Mouse (Mus musculus) mature B cell (primary cell): Measurements from ENCODE around the gene Vmn1r151.
"Not testable (repeated sequence)": the region's sequence is repeated elsewhere in the genome, so short reads cannot be mapped to it uniquely, and the experiment has no call there.

Experiments used
- in situ Hi-C: fragments of 300-500 bp; cut with MboI; formaldehyde crosslinking; loops from 2 replicates; pipeline ENCODE4 v1.14.3; 2019

The Vmn1r151 gene

GRCm38 (mm10) chr7:22499578-22499977, at the start of gene Vmn1r151:
Gene Vmn1r151 (minus strand): TSS chr7:22499678.
- in situ Hi-C loops, result not testable (repeated sequence)

DNA sequence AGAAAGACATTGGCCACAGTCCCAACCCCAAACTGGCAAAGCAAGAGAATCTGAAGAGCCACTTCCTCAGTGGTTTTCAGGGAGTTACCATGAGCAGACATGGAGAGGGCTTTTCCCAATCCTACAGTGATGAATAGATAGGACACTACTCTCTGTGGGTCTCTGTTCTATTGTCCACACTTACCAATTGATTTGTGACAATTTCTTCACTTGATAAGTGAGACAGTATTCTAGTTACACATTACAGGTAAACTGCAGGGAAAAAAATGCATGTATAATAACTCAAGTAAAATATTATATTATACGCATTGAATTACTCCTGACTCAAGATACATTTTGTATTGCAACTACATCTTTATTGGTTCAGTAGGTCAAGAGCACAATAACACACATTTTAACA, 35.3 kb upstream of the Vmn1r151 start, which contains the start of gene Gm8677:
Gene Gm8677, minus strand, starts transcription at position 101 of the 400 bp plus-strand sequence.
- in situ Hi-C loops, result not testable (repeated sequence)

DNA sequence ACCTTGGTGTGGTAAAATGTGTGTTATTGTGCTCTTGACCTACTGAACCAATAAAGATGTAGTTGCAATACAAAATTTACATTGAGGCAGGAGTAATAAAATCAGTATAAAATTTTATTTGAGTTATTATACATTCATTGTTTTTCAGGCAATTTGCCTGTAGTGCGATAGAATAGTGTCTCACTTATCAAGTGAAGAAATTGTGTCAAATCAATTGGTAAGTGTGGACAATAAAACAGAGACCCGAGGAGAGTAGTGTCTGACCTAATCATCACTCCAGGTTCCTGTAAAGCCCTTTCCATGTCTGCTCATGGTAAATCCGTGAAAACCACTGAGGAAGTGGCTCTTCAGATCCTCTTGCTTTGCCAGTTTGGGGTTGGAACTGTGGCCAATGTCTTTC, 23.2 kb upstream of the Vmn1r151 start, which contains the start of gene Vmn1r152:
Gene Vmn1r152, plus strand, starts transcription at position 301 of the 400 bp plus-strand sequence.
- in situ Hi-C loops, result not testable (repeated sequence)

DNA sequence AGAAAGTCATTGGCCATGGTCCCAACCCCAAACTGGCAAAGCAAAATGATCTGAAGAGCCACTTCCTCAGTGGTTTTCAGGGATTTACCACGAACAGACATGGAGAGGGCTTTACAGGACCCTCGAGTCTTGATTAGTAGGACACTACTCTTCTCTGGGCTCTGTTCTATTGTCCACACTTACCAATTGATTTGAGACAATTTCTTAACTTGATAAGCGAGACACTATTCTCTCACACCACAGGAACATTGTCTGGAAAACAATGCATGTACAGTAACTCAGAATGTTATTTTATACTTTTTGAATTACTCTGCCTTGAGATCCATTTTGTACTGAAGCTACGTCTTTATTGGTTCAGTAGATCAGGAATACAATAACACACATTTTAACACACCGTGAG, 35.5 kb downstream of the Vmn1r151 start, which contains the start of gene Gm10665:
Gene Gm10665, minus strand, starts transcription at position 101 of the 400 bp plus-strand sequence.
- in situ Hi-C loops, result not testable (repeated sequence)
